Mouse (Mus musculus) MEL (cell line): ENCODE measurements around the gene Mpv17l2. TPM values are rescaled to one million over a fixed set of nuclear protein-coding genes. Genes with fewer than 3 reads are reported as not detected.

Experiments
- DNase-seq: peaks from one replicate; pipeline ENCODE4 v3.0.0; 2011; ENCODE audit warnings: low read depth, low spot score
- H3K27ac ChIP-seq: 2 replicates; pipeline ENCODE4 v1.5.1; 2012; ENCODE audit warnings: low read depth, mild to moderate bottlenecking, control low read depth, low read length, moderate library complexity; ENCODE audit not compliant: control insufficient read depth
- H3K27me3 ChIP-seq, 2 experiments: fragments of 150-350 bp in 1 of 2; sonication (generic) in 1 of 2; 2 replicates each; pipeline ENCODE4 v1.6.1; 2012; ENCODE audit warnings: low read length in 2 of 2, mild to moderate bottlenecking in 2 of 2, improper control_type of control experiment in 1 of 2, moderate library complexity in 1 of 2; ENCODE audit not compliant: insufficient read depth in 2 of 2, control insufficient read depth in 1 of 2
- H3K36me3 ChIP-seq, 2 experiments: 2 replicates each; pipeline ENCODE4 v1.6.1; 2012 to 2014; ENCODE audit warnings: low read length in 2 of 2, improper control_type of control experiment in 1 of 2, inconsistent platforms in 1 of 2, mild to moderate bottlenecking in 1 of 2; ENCODE audit not compliant: insufficient read depth in 2 of 2, control insufficient read depth in 1 of 2
- H3K4me1 ChIP-seq, 2 experiments: fragments of 150-350 bp in 1 of 2; sonication (generic) in 1 of 2; 2 replicates each; pipeline ENCODE4 v1.6.1; 2012; ENCODE audit warnings: low read length in 2 of 2, improper control_type of control experiment in 1 of 2, mild to moderate bottlenecking in 1 of 2; ENCODE audit not compliant: insufficient read depth in 2 of 2, control insufficient read depth in 1 of 2
- H3K4me3 ChIP-seq, 2 experiments: fragments of 150-350 bp in 1 of 2; sonication (generic) in 1 of 2; 2 replicates each; pipeline ENCODE4 v1.5.1; 2012; ENCODE audit warnings: low read depth in 2 of 2, low read length in 2 of 2, mild to moderate bottlenecking in 2 of 2, moderate library complexity in 2 of 2, control low read depth in 1 of 2, improper control_type of control experiment in 1 of 2; ENCODE audit not compliant: control insufficient read depth in 1 of 2, insufficient read depth in 1 of 2
- H3K79me2 ChIP-seq: 2 replicates; pipeline ENCODE4 v1.6.1; 2012; ENCODE audit warnings: mild to moderate bottlenecking, low read length, moderate library complexity; ENCODE audit not compliant: control insufficient read depth, poor library complexity, insufficient read depth
- H3K9ac ChIP-seq: 2 replicates; pipeline ENCODE4 v1.6.1; 2012; ENCODE audit warnings: low read depth, mild to moderate bottlenecking, control low read depth, low read length, moderate library complexity; ENCODE audit not compliant: control insufficient read depth, poor library complexity, severe bottlenecking
- H3K9me3 ChIP-seq: fragments of 150-350 bp; sonication (generic); replicated peaks from 2 replicates; pipeline ENCODE4 v1.6.1; 2012; ENCODE audit warnings: mild to moderate bottlenecking, low read length, improper control_type of control experiment, moderate library complexity; ENCODE audit not compliant: insufficient read depth
- CHD1 ChIP-seq: IDR thresholded peaks from 2 replicates; pipeline ENCODE4 v1.6.1; 2012; ENCODE audit warnings: low read depth, mild to moderate bottlenecking, inconsistent platforms, low read length, improper control_type of control experiment
- CHD2 ChIP-seq: IDR thresholded peaks from 2 replicates; pipeline ENCODE4 v1.6.1; 2011; ENCODE audit warnings: low read length, improper control_type of control experiment
- CTCF ChIP-seq, 3 experiments: IDR thresholded peaks in 2 of 3; conservative IDR thresholded peaks in 1 of 3; 2 replicates each; pipeline ENCODE4 v1.5.1; 2011 to 2012; ENCODE audit warnings: low read length in 3 of 3, low read depth in 2 of 3, mild to moderate bottlenecking in 2 of 3, improper control_type of control experiment in 1 of 3, inconsistent platforms in 1 of 3, mixed read lengths in 1 of 3, moderate library complexity in 1 of 3; ENCODE audit not compliant: control insufficient read depth in 1 of 3, insufficient read depth in 1 of 3, poor library complexity in 1 of 3, severe bottlenecking in 1 of 3
- ELF1 ChIP-seq: IDR thresholded peaks from 2 replicates; pipeline ENCODE4 v1.6.1; 2014; ENCODE audit warnings: low read depth, mild to moderate bottlenecking, inconsistent platforms, low read length, improper control_type of control experiment, moderate library complexity
- GABPA ChIP-seq: IDR thresholded peaks from 2 replicates; pipeline ENCODE4 v1.6.1; 2012; ENCODE audit warnings: low read depth, mild to moderate bottlenecking, inconsistent platforms, low read length, improper control_type of control experiment, moderate library complexity
- GATA1 ChIP-seq: IDR thresholded peaks from 2 replicates; pipeline ENCODE4 v1.6.1; 2011; ENCODE audit warnings: low read depth, low read length, improper control_type of control experiment
- HCFC1 ChIP-seq: IDR thresholded peaks from 2 replicates; pipeline ENCODE4 v1.6.1; 2012; ENCODE audit warnings: low read depth, mild to moderate bottlenecking, inconsistent platforms, low read length, improper control_type of control experiment, moderate library complexity
- MXI1 ChIP-seq: IDR thresholded peaks from 2 replicates; pipeline ENCODE4 v1.6.1; 2011; ENCODE audit warnings: mild to moderate bottlenecking, low read depth, low read length, improper control_type of control experiment
- MYB ChIP-seq: IDR thresholded peaks from 2 replicates; pipeline ENCODE4 v1.6.1; 2011; ENCODE audit warnings: mild to moderate bottlenecking, low read depth, low read length, improper control_type of control experiment
- MYC ChIP-seq: IDR thresholded peaks from 2 replicates; pipeline ENCODE4 v1.6.1; 2011; ENCODE audit warnings: low read depth, mild to moderate bottlenecking, low read length, improper control_type of control experiment, moderate library complexity
- NRF1 ChIP-seq: IDR thresholded peaks from 2 replicates; pipeline ENCODE4 v1.6.1; 2014; ENCODE audit warnings: low read depth, mild to moderate bottlenecking, inconsistent platforms, low read length, improper control_type of control experiment, moderate library complexity; ENCODE audit not compliant: poor library complexity, insufficient read depth, severe bottlenecking
- POLR2A ChIP-seq, 2 experiments: IDR thresholded peaks; 2 replicates each; pipeline ENCODE4 v1.6.1; 2011 to 2012; ENCODE audit warnings: low read length in 2 of 2, mild to moderate bottlenecking in 2 of 2, control low read depth in 1 of 2, improper control_type of control experiment in 1 of 2, low read depth in 1 of 2, moderate library complexity in 1 of 2; ENCODE audit not compliant: control insufficient read depth in 1 of 2, insufficient read depth in 1 of 2, poor library complexity in 1 of 2
- SIN3A ChIP-seq: IDR thresholded peaks from 2 replicates; pipeline ENCODE4 v1.6.1; 2012; ENCODE audit warnings: low read length, improper control_type of control experiment, inconsistent platforms
- SMC3 ChIP-seq: IDR thresholded peaks from 2 replicates; pipeline ENCODE4 v1.6.1; 2011; ENCODE audit warnings: low read depth, low read length, improper control_type of control experiment
- TAL1 ChIP-seq: IDR thresholded peaks from 2 replicates; pipeline ENCODE4 v1.6.1; 2012; ENCODE audit warnings: mild to moderate bottlenecking, inconsistent platforms, low read length, moderate library complexity, mixed read lengths
- TBP ChIP-seq: IDR thresholded peaks from 2 replicates; pipeline ENCODE4 v1.8.0; 2011; ENCODE audit warnings: low read depth, low read length, improper control_type of control experiment
- TCF12 ChIP-seq: IDR thresholded peaks from 2 replicates; pipeline ENCODE4 v1.6.1; 2014; ENCODE audit warnings: low read depth, mild to moderate bottlenecking, inconsistent platforms, low read length, improper control_type of control experiment, moderate library complexity
- UBTF ChIP-seq: IDR thresholded peaks from 2 replicates; pipeline ENCODE4 v1.6.1; 2012; ENCODE audit warnings: low read depth, mild to moderate bottlenecking, inconsistent platforms, low read length, improper control_type of control experiment, moderate library complexity, borderline replicate concordance; ENCODE audit not compliant: insufficient read depth
- USF1 ChIP-seq: IDR thresholded peaks from 2 replicates; pipeline ENCODE4 v1.6.1; 2014; ENCODE audit warnings: low read depth, mild to moderate bottlenecking, inconsistent platforms, low read length, improper control_type of control experiment, moderate library complexity
- ZKSCAN1 ChIP-seq: IDR thresholded peaks from 2 replicates; pipeline ENCODE4 v1.6.1; 2012; ENCODE audit warnings: low read depth, mild to moderate bottlenecking, inconsistent platforms, low read length, improper control_type of control experiment, moderate library complexity
- ZNF384 ChIP-seq: IDR thresholded peaks from 2 replicates; pipeline ENCODE4 v1.6.1; 2012; ENCODE audit warnings: low read depth, mild to moderate bottlenecking, inconsistent platforms, low read length, improper control_type of control experiment
- polyA plus RNA-seq, 2 experiments: library from polyadenylated mRNA; stranded (reverse) in 1 of 2; unstranded in 1 of 2; fragments of >175 nt in 1 of 2; fragments of >200 nt in 1 of 2; gene quantifications; 2 replicates each; pipeline versions ENCODE4 v1.2.1 to v1.2.4; 2012; ENCODE audit warnings: low replicate concordance in 2 of 2, low read depth in 1 of 2; ENCODE audit not compliant: insufficient read length in 2 of 2, insufficient read depth in 1 of 2, missing spikeins in 1 of 2
- total RNA-seq: library from RNA; depleted of rRNA; stranded (reverse); fragments of 300-350 nt; gene quantifications from 2 replicates; pipeline ENCODE4 v1.2.3, GENCODE M21; 2012

Gene Mpv17l2
- total and polyA plus RNA-seq, 3 experiments, result 52.8 to 102 TPM; not detected in 1

GRCm38 (mm10) chr8:70800648-70801047, 39.9 kb upstream of the Mpv17l2 start:
- H3K4me3 ChIP-seq, result no peak overlapping the region
- peaks cover 0 to 10% of the 10 kb centered on the region in 2 experiments; a peak in 3 of 4 replicates for H3K4me1 ChIP-seq
- no peaks in the 10 kb centered on the region; the same call in 1 of the 2 replicates for H3K79me2 ChIP-seq
- TF ChIP-seq TCF12, result no peak
- no peak for TF ChIP-seq CHD2
- TF ChIP-seq ELF1, result no peak
- no peak for TF ChIP-seq CHD1
- no peak for TF ChIP-seq MYC
- no peak for TF ChIP-seq SIN3A
- no peak for TF ChIP-seq MXI1
- no peak for TF ChIP-seq TBP
- TF ChIP-seq ZNF384, result no peak
- no peak for TF ChIP-seq USF1
- TF ChIP-seq POLR2A (IDR thresholded peaks at IDR 0.05; ENCODE audit: control insufficient read depth in 1 of 2, insufficient read depth in 1 of 2, low read depth in 1 of 2, low read length in 2 of 2, poor library complexity in 1 of 2), result no peak
- no peak for TF ChIP-seq NRF1
- TF ChIP-seq GATA1, result no peak
- no peak for TF ChIP-seq UBTF
- no peak for TF ChIP-seq HCFC1
- TF ChIP-seq TAL1, result no peak
- no peak for TF ChIP-seq CTCF (IDR thresholded peaks at IDR 0.05 in 2 of 3, conservative IDR thresholded peaks at IDR 0.05 in 1 of 3; ENCODE audit: control insufficient read depth in 1 of 3, insufficient read depth in 1 of 3, low read depth in 2 of 3, low read length in 3 of 3, poor library complexity in 1 of 3, severe bottlenecking in 1 of 3)
- TF ChIP-seq MYB, result no peak
- TF ChIP-seq ZKSCAN1, result no peak
- no peak for TF ChIP-seq SMC3
- TF ChIP-seq, all 39 proteins: peak for 0
- H3K27ac ChIP-seq, result no peak overlapping the region
- no peak for DNase-seq
- H3K36me3 ChIP-seq, result peaks cover 0 to 6% of the 10 kb centered on the region in 2 experiments; a peak in 1 of 4 replicates
- no peak overlapping the region for H3K9ac ChIP-seq
- no peaks in the 10 kb centered on the region for H3K9me3 ChIP-seq
- H3K27me3 ChIP-seq, result no peaks in the 10 kb centered on the region

GRCm38 (mm10) chr8:70798281-70798680, 37.5 kb upstream of the Mpv17l2 start:
- Histone ChIP-seq H3K27ac (no peak overlapping the region), H3K9me3 (no peaks in the 10 kb centered on the region), H3K27me3 (no peaks in the 10 kb centered on the region), H3K79me2 (no peaks in the 10 kb centered on the region), H3K4me1 (peaks cover 0 to 6% of the 10 kb centered on the region in 2 experiments; a peak in 2 of 4 replicates)
- TF ChIP-seq GABPA (no peak), HCFC1 (no peak)
- TF ChIP-seq, all 39 proteins: peak for 0
- Histone ChIP-seq H3K36me3 (peaks cover 0 to 3% of the 10 kb centered on the region in 2 experiments; a peak in 1 of 4 replicates), H3K4me3 (no peak overlapping the region), H3K9ac (no peak overlapping the region)
- no peak for DNase-seq
